Mouse (Mus musculus) MEL (cell line): ENCODE results near the gene Rpl36al. TPM values are rescaled to one million over a fixed set of nuclear protein-coding genes. Genes with fewer than 3 reads are reported as not detected.

Experiments used
- DNase-seq: peaks from one replicate; pipeline ENCODE4 v3.0.0; 2011; ENCODE audit warnings: low read depth, low spot score
- H3K27ac ChIP-seq: 2 replicates; pipeline ENCODE4 v1.5.1; 2012; ENCODE audit warnings: low read depth, mild to moderate bottlenecking, control low read depth, low read length, moderate library complexity; ENCODE audit not compliant: control insufficient read depth
- H3K27me3 ChIP-seq, 2 experiments: fragments of 150-350 bp in 1 of 2; sonication (generic) in 1 of 2; 2 replicates each; pipeline ENCODE4 v1.6.1; 2012; ENCODE audit warnings: low read length in 2 of 2, mild to moderate bottlenecking in 2 of 2, improper control_type of control experiment in 1 of 2, moderate library complexity in 1 of 2; ENCODE audit not compliant: insufficient read depth in 2 of 2, control insufficient read depth in 1 of 2
- H3K36me3 ChIP-seq, 2 experiments: 2 replicates each; pipeline ENCODE4 v1.6.1; 2012 to 2014; ENCODE audit warnings: low read length in 2 of 2, improper control_type of control experiment in 1 of 2, inconsistent platforms in 1 of 2, mild to moderate bottlenecking in 1 of 2; ENCODE audit not compliant: insufficient read depth in 2 of 2, control insufficient read depth in 1 of 2
- H3K4me1 ChIP-seq, 2 experiments: fragments of 150-350 bp in 1 of 2; sonication (generic) in 1 of 2; 2 replicates each; pipeline ENCODE4 v1.6.1; 2012; ENCODE audit warnings: low read length in 2 of 2, improper control_type of control experiment in 1 of 2, mild to moderate bottlenecking in 1 of 2; ENCODE audit not compliant: insufficient read depth in 2 of 2, control insufficient read depth in 1 of 2
- H3K4me3 ChIP-seq, 2 experiments: fragments of 150-350 bp in 1 of 2; sonication (generic) in 1 of 2; 2 replicates each; pipeline ENCODE4 v1.5.1; 2012; ENCODE audit warnings: low read depth in 2 of 2, low read length in 2 of 2, mild to moderate bottlenecking in 2 of 2, moderate library complexity in 2 of 2, control low read depth in 1 of 2, improper control_type of control experiment in 1 of 2; ENCODE audit not compliant: control insufficient read depth in 1 of 2, insufficient read depth in 1 of 2
- H3K79me2 ChIP-seq: 2 replicates; pipeline ENCODE4 v1.6.1; 2012; ENCODE audit warnings: mild to moderate bottlenecking, low read length, moderate library complexity; ENCODE audit not compliant: control insufficient read depth, poor library complexity, insufficient read depth
- H3K9ac ChIP-seq: 2 replicates; pipeline ENCODE4 v1.6.1; 2012; ENCODE audit warnings: low read depth, mild to moderate bottlenecking, control low read depth, low read length, moderate library complexity; ENCODE audit not compliant: control insufficient read depth, poor library complexity, severe bottlenecking
- H3K9me3 ChIP-seq: fragments of 150-350 bp; sonication (generic); replicated peaks from 2 replicates; pipeline ENCODE4 v1.6.1; 2012; ENCODE audit warnings: mild to moderate bottlenecking, low read length, improper control_type of control experiment, moderate library complexity; ENCODE audit not compliant: insufficient read depth
- BHLHE40 ChIP-seq: IDR thresholded peaks from 2 replicates; pipeline ENCODE4 v1.6.1; 2012; ENCODE audit warnings: low read depth, mild to moderate bottlenecking, inconsistent platforms, low read length, improper control_type of control experiment, borderline replicate concordance
- CHD2 ChIP-seq: IDR thresholded peaks from 2 replicates; pipeline ENCODE4 v1.6.1; 2011; ENCODE audit warnings: low read length, improper control_type of control experiment
- CTCF ChIP-seq, 3 experiments: IDR thresholded peaks in 2 of 3; conservative IDR thresholded peaks in 1 of 3; 2 replicates each; pipeline ENCODE4 v1.5.1; 2011 to 2012; ENCODE audit warnings: low read length in 3 of 3, low read depth in 2 of 3, mild to moderate bottlenecking in 2 of 3, improper control_type of control experiment in 1 of 3, inconsistent platforms in 1 of 3, mixed read lengths in 1 of 3, moderate library complexity in 1 of 3; ENCODE audit not compliant: control insufficient read depth in 1 of 3, insufficient read depth in 1 of 3, poor library complexity in 1 of 3, severe bottlenecking in 1 of 3
- E2F4 ChIP-seq: IDR thresholded peaks from 2 replicates; pipeline ENCODE4 v1.6.1; 2011; ENCODE audit warnings: low read depth, low read length, improper control_type of control experiment, borderline replicate concordance
- ETS1 ChIP-seq: IDR thresholded peaks from 2 replicates; pipeline ENCODE4 v1.6.1; 2012; ENCODE audit warnings: low read depth, mild to moderate bottlenecking, inconsistent platforms, low read length, improper control_type of control experiment, moderate library complexity
- HCFC1 ChIP-seq: IDR thresholded peaks from 2 replicates; pipeline ENCODE4 v1.6.1; 2012; ENCODE audit warnings: low read depth, mild to moderate bottlenecking, inconsistent platforms, low read length, improper control_type of control experiment, moderate library complexity
- MAFK ChIP-seq: IDR thresholded peaks from 2 replicates; pipeline ENCODE4 v1.6.1; 2011; ENCODE audit warnings: low read depth, mild to moderate bottlenecking, low read length, improper control_type of control experiment, borderline replicate concordance
- MAZ ChIP-seq: IDR thresholded peaks from 2 replicates; pipeline ENCODE4 v1.6.1; 2012; ENCODE audit warnings: low read depth, mild to moderate bottlenecking, inconsistent platforms, low read length, improper control_type of control experiment
- MXI1 ChIP-seq: IDR thresholded peaks from 2 replicates; pipeline ENCODE4 v1.6.1; 2011; ENCODE audit warnings: mild to moderate bottlenecking, low read depth, low read length, improper control_type of control experiment
- NELFE ChIP-seq: IDR thresholded peaks from 2 replicates; pipeline ENCODE4 v1.6.1; 2011; ENCODE audit warnings: low read depth, low read length, improper control_type of control experiment
- POLR2AphosphoS2 ChIP-seq: IDR thresholded peaks from 2 replicates; pipeline ENCODE4 v1.6.1; 2011; ENCODE audit warnings: low read length, improper control_type of control experiment
- POLR2AphosphoS5 ChIP-seq: IDR thresholded peaks from 2 replicates; pipeline ENCODE4 v1.6.1; 2012; ENCODE audit warnings: low read depth, borderline replicate concordance, mild to moderate bottlenecking, inconsistent platforms, low read length, moderate library complexity, mixed read lengths
- RCOR1 ChIP-seq: IDR thresholded peaks from 2 replicates; pipeline ENCODE4 v1.6.1; 2012; ENCODE audit warnings: low read depth, mild to moderate bottlenecking, inconsistent platforms, low read length, improper control_type of control experiment
- SMC3 ChIP-seq: IDR thresholded peaks from 2 replicates; pipeline ENCODE4 v1.6.1; 2011; ENCODE audit warnings: low read depth, low read length, improper control_type of control experiment
- TBP ChIP-seq: IDR thresholded peaks from 2 replicates; pipeline ENCODE4 v1.8.0; 2011; ENCODE audit warnings: low read depth, low read length, improper control_type of control experiment
- UBTF ChIP-seq: IDR thresholded peaks from 2 replicates; pipeline ENCODE4 v1.6.1; 2012; ENCODE audit warnings: low read depth, mild to moderate bottlenecking, inconsistent platforms, low read length, improper control_type of control experiment, moderate library complexity, borderline replicate concordance; ENCODE audit not compliant: insufficient read depth
- ZC3H11A ChIP-seq: IDR thresholded peaks from 2 replicates; pipeline ENCODE4 v1.6.1; 2012; ENCODE audit warnings: low read depth, mild to moderate bottlenecking, inconsistent platforms, low read length, improper control_type of control experiment
- ZKSCAN1 ChIP-seq: IDR thresholded peaks from 2 replicates; pipeline ENCODE4 v1.6.1; 2012; ENCODE audit warnings: low read depth, mild to moderate bottlenecking, inconsistent platforms, low read length, improper control_type of control experiment, moderate library complexity
- polyA plus RNA-seq, 2 experiments: library from polyadenylated mRNA; stranded (reverse) in 1 of 2; unstranded in 1 of 2; fragments of >175 nt in 1 of 2; fragments of >200 nt in 1 of 2; gene quantifications; 2 replicates each; pipeline versions ENCODE4 v1.2.1 to v1.2.4; 2012; ENCODE audit warnings: low replicate concordance in 2 of 2, low read depth in 1 of 2; ENCODE audit not compliant: insufficient read length in 2 of 2, insufficient read depth in 1 of 2, missing spikeins in 1 of 2
- total RNA-seq: library from RNA; depleted of rRNA; stranded (reverse); fragments of 300-350 nt; gene quantifications from 2 replicates; pipeline ENCODE4 v1.2.3, GENCODE M21; 2012

The Rpl36al gene
- total and polyA plus RNA-seq, 3 experiments: 696 to 1,318 TPM; not detected in 1

GRCm38 (mm10) chr12:69179371-69179770 lies 4.5 kb downstream of the Rpl36al start:
- Histone ChIP-seq H3K79me2 (peaks cover 17% of the 10 kb centered on the region), H3K27me3 (no peaks in the 10 kb centered on the region), H3K4me1 (peaks cover 2% of the 10 kb centered on the region in 2 experiments; a peak in 2 of 4 replicates), H3K36me3 (peaks cover 8 to 10% of the 10 kb centered on the region in 2 experiments), H3K4me3 (no peak overlapping the region), H3K27ac (no peak overlapping the region), H3K9me3 (no peaks in the 10 kb centered on the region), H3K9ac (no peak overlapping the region)
- DNase-seq: no peak
- TF ChIP-seq MAZ (no peak), BHLHE40 (no peak), MAFK (no peak), MXI1 (no peak), ETS1 (no peak), ZKSCAN1 (no peak), ZC3H11A (no peak), RCOR1 (no peak), E2F4 (no peak), CTCF (IDR thresholded peaks at IDR 0.05 in 2 of 3, conservative IDR thresholded peaks at IDR 0.05 in 1 of 3; ENCODE audit: control insufficient read depth in 1 of 3, insufficient read depth in 1 of 3, low read depth in 2 of 3, low read length in 3 of 3, poor library complexity in 1 of 3, severe bottlenecking in 1 of 3) (no peak), NELFE (no peak), UBTF (no peak), POLR2AphosphoS5 (no peak), HCFC1 (no peak), TBP (no peak), SMC3 (no peak), CHD2 (no peak)

DNA sequence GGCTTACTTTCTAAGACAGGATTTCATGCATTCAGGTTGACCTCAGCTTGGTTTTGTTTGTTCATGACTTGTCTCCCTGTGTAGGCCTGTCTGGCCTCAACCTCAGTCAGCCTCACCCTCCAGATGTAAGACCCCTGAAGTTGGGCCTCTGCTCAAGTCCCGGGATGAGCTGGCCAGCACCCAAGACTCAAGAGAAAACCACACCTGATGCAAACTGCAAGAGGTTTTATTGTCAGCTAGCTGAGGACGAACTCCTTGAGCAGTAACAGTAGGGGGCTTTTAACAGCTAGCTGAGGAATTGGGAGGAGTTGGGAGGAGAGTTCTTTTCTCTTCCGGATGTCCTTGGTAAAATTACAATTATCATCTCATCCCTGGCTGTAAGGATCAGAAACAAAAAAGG lies 6.4 kb downstream of the Rpl36al start:
- H3K27ac ChIP-seq: no peak overlapping the region
- no peak for DNase-seq
- H3K27me3 ChIP-seq: no peaks in the 10 kb centered on the region
- peaks cover 3% of the 10 kb centered on the region for H3K79me2 ChIP-seq
- H3K9me3 ChIP-seq: no peaks in the 10 kb centered on the region
- H3K9ac ChIP-seq: no peak overlapping the region
- peaks cover 7 to 8% of the 10 kb centered on the region in 2 experiments for H3K36me3 ChIP-seq
- peaks cover 2% of the 10 kb centered on the region in 2 experiments; a peak in 2 of 4 replicates for H3K4me1 ChIP-seq
- H3K4me3 ChIP-seq: no peak overlapping the region
- TF ChIP-seq POLR2AphosphoS2: no peak
- TF ChIP-seq CTCF (IDR thresholded peaks at IDR 0.05 in 2 of 3, conservative IDR thresholded peaks at IDR 0.05 in 1 of 3; ENCODE audit: control insufficient read depth in 1 of 3, insufficient read depth in 1 of 3, low read depth in 2 of 3, low read length in 3 of 3, poor library complexity in 1 of 3, severe bottlenecking in 1 of 3): no peak
- TF ChIP-seq, all 39 proteins: peak for 0
